Mouse (Mus musculus) G1E (cell line): Measurements from ENCODE around the gene Stag1.

Experiments
- CTCF ChIP-seq: IDR thresholded peaks from 2 replicates; pipeline ENCODE4 v1.5.1; 2012; ENCODE audit warnings: low read depth, low read length, inconsistent platforms, mixed read lengths
- GATA1 ChIP-seq: IDR thresholded peaks from 2 replicates; pipeline ENCODE4 v1.6.1; 2012; ENCODE audit warnings: borderline replicate concordance, low read length, inconsistent platforms, mixed read lengths
- GATA2 ChIP-seq: IDR thresholded peaks from 2 replicates; pipeline ENCODE4 v1.6.1; 2012; ENCODE audit warnings: low read depth, low read length, inconsistent platforms, borderline replicate concordance
- POLR2AphosphoS5 ChIP-seq: IDR thresholded peaks from 2 replicates; pipeline ENCODE4 v1.6.1; 2012; ENCODE audit warnings: low read depth, low read length, inconsistent platforms; ENCODE audit not compliant: insufficient replicate concordance
- TAL1 ChIP-seq: conservative IDR thresholded peaks from 2 replicates; pipeline ENCODE4 v1.6.1; 2012; ENCODE audit warnings: low read depth, low read length, inconsistent platforms, mixed read lengths

GRCm38 (mm10) chr9:100711665-100712064 is 114.1 kb downstream of the Stag1 start:
- TF ChIP-seq GATA2 (no peak), CTCF (no peak), TAL1 (no peak), POLR2AphosphoS5 (no peak), GATA1 (no peak)
